Mouse (Mus musculus) layer of hippocampus, postnatal 25 days (tissue): ENCODE measurements around the gene Art4. TPM values are rescaled to one million over a fixed set of nuclear protein-coding genes. Genes with fewer than 3 reads are reported as not detected.
"Not testable (repeated sequence)": the region's sequence is repeated elsewhere in the genome, so short reads cannot be mapped to it uniquely, and the experiment has no call there.

Experiments
- DNase-seq, 2 experiments: peaks; one replicate each; pipeline ENCODE4 v3.0.0; 2022; ENCODE audit warnings: mixed read lengths in 2 of 2, low spot score in 1 of 2; ENCODE audit errors: extremely low spot score in 1 of 2
- total RNA-seq, 2 experiments: library from RNA; stranded (reverse); gene quantifications; 2 replicates each; pipeline ENCODE4 v1.2.3; 2021

The Art4 gene
- not detected for total RNA-seq

DNA sequence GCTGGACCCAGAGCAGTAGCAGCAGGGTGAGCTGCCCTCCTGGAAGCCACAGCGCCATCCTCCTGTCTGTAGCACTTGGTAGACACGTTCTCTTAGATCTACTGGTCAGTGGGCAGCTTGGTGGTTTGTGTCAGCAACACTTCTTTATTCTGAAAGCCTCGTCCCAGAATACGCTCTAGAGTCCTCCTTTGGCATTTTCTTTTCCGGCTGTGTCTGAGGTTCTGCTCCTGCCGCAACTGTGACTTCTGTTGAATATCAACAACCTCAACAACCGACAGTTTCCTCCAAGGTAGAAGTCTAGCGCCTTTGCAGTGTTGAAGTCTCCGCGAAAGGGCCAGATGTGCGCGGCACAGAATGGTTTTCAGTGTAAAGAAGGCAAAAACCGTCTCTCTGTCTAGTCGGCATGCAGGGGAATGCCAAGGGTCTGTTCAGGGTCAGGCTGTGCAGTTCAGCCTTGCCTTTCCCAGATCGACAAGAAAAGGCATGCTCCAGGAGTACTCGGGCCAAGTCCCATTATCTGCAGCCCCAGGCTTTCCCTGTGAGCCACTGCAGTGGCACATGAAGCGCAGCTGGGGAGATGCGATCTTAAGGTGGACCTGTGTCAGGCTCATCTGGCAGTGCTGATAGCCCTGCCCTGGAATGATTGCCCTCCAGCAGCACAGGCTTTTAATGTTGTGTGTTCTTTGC is at the start of gene Art4:
TSS of gene Art4 (minus strand) at position 548 of the 687 bp plus-strand sequence.
- DNase-seq: no peak

- no peak for DNase-seq
These were observed 49.4 kb upstream of the Art4 start for GRCm38 (mm10) chr6:136906937-136907293.

GRCm38 (mm10) chr6:136906283-136906936 is 48.9 kb upstream of the Art4 start:
- DNase-seq: no peak

- DNase-seq: no peak
These were observed 46.4 kb upstream of the Art4 start for GRCm38 (mm10) chr6:136903885-136904470.

- no peak for DNase-seq
These were observed 45.0 kb upstream of the Art4 start for GRCm38 (mm10) chr6:136902527-136902926.

DNA sequence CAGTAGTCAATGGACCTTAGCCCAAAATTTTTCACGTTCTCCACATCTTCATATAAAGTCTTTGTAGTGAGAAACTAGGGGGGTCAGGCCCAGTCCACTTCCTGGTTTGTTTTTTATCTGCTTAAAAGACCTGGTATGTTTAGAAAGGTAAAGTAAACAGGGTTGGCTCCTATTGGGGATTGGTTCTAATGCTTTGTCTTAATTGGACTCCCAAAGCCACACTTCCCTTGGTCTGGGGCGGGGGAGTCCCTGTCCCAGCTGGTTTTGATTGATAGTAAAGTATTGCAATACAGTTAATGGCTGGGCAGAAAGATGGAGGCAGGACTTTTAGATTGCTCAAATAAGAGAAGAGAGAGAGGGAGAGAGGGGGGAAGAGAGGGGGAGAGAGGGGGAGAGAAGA is 43.5 kb upstream of the Art4 start:
- DNase-seq: no peak

GRCm38 (mm10) chr6:136900369-136901009 is 43.0 kb upstream of the Art4 start:
- DNase-seq: no peak

- DNase-seq: no peak
These were observed 41.4 kb upstream of the Art4 start for GRCm38 (mm10) chr6:136898954-136899353.

DNA sequence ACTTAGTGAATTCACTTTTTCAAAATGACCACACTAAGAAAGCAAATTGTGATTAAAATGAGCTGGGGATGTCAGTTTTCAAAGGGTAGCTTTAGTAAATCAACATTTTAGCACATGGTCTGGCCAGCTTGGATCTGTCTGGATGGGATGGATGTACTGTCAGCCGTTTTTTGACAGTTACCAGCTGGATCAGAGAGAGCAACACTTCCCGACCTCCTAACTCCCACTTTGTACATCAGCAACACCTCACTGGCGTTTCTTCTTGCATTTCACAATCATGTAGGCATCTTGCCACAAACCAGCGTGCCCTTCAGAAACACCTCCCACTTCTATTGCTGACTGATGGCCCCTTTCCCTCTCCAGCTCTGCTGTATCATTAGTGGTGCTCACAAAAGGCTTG is 40.7 kb upstream of the Art4 start:
- DNase-seq: no peak

DNA sequence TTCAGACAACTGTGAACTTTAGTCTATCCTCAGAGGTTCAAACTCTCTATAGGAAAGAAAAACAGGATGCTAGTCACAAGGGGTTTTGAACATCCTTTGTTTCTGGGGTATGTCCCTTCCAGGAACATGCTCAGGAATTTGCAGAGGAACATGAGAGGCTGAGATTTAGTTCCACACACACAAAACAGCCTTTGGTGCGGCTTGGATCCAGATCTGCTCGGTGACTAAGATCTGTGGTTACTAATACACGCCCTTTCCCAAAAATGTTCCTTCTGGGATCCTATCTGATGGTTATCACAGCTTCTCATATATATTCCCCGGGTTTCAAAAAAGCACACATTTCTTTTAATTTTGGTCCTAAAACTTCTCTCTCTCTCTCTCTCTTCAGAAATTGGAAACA is 40.3 kb upstream of the Art4 start:
- no peak for DNase-seq

GRCm38 (mm10) chr6:136894532-136895339 is 37.2 kb upstream of the Art4 start:
- no peak for DNase-seq

GRCm38 (mm10) chr6:136892002-136892401 is 34.5 kb upstream of the Art4 start:
- no peak for DNase-seq

DNA sequence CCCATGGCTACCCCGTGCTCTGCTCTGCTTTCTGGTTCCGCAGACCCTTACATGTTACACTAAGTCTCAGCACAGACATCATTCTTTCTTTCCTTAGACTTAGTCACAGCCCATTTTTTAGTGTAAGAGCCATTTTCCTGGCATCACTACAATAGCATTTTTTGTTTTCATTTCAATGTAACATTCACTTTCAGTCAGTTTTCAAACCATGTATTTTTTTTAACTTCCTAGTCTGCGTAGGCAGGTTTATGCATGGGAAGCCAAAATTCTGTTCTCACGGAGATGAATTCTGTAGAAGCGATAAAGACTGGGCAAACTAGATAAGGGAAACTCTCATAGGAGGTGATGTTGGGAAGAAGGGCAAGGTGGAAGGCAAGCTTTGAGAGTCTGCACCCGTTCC is 32.0 kb upstream of the Art4 start:
- no peak for DNase-seq

DNA sequence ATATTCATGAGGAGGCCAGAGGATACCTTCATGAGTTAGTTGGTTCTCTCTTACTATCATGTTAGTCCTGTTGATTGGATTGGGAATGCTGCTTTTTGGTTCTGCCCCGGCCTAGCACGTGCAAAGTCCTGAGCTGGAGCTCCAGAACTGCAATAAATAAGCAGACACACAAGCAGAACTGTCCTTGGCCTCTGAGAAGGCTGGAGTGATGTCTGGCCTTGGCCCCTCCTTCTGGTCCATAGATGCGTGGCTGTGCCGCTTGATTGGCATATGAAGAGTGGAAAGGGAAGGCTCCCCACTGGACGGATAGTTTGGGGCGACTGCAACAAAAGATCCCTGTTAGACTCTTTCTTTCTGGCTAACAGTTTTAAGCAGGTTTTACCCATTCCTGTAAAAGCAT is 31.5 kb upstream of the Art4 start:
- DNase-seq: no peak

DNA sequence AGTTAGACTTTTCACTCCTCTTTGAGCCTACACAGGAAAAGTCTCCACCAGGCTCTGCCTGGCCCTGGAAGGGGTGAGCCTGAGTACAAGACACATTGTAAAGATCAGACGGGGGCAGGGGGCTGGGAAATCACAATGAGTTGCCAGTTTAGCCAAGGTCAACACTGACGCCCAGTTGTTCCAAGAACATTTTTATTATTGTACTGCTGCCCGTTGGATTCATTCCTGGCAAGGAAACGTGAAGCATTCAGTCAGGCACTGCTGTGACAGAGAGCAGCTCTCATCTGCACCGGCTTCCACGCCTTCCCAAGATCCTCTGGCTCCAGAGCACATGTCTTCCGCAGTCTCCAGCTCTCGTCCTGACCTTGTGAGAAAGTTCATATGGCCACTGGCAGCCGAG is 30.3 kb upstream of the Art4 start:
- no peak for DNase-seq

- DNase-seq: not testable (repeated sequence)
These were observed 27.2 kb upstream of the Art4 start for GRCm38 (mm10) chr6:136884766-136885165.

DNA sequence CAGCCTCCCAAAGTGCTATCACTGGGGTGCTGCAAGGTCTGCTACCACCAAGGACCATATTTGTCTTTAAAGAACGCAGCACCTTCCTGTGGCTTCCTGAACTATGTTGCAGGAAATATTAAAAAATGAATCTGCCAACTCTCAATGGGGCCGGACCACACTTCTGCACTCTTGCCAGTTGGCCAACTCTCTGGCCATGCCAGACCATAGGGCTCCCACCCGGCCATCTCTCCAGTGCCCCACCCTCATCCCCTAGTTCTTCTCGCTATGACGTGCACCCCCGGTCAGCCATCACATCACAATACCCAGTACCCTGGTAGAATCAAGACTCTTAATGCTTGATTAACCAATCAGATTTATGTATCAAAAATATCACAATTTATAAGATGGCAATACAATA is 26.4 kb upstream of the Art4 start:
- no peak for DNase-seq

DNA sequence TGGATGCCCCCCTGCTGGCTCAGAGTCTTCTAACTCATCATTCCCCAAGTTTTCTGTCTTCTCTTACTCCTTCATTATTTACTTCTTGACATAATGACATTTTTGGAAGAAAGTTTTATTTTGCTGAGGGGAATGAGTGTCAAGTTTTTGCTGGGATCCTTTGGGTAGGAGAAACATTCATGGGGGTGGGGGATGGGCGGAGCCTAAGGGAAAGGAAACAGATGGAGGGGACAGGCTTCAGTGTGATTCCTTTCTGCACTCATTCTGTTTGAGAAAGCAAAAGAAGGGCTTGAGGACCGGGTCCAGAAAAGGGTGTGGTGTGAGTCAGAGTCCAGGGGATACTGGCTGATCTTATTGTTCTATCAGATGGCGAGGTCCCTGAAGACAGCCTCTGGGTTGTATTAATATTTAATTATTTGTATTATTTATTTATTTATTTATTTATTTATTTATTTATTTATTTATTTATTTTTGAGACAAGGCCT is 25.9 kb upstream of the Art4 start:
- no peak for DNase-seq

DNA sequence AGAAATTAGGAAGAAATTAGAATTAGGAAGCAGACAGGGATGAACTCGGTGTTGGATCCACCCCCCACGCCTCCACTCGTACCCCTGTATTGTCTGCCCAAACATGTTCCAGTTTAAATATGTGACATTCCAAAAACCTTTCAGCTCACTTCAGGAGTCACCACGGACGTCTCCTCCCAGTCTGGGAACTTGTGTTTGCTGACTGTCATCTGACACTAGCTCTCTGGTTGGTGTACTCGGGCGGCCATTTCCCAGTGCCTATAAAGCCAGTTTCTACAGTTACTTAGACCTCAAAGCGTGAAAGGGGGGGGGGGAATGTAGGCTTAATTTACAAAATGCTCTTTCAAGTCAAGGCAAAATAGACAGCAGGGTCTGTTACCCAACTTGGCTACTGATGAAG is 24.1 kb upstream of the Art4 start:
- no peak for DNase-seq

DNA sequence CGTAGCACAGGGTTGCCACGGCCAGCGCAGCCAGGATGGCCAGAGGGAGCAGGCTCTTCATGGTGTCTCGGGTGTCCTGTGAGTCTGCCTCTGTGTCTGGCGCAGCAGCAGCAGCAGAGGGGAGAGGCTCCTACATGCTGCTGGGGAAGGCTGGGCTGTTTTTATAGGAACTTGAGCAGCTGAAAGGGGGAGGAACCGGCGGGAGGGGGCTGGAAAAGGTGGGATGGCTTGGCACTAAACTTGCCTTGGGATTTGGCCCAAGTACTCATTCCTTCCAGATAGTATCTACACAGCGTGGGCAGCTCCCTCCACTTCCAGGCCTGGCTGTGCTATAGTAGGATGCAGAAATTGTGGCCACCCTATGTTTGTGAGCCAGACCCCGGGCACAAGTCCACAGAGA is 18.1 kb upstream of the Art4 start, which contains the start of gene Mgp:
TSS of gene Mgp (minus strand) at position 154 of the 400 bp plus-strand sequence.
- DNase-seq: no peak
